18 mouse cellular contexts compared by ENCODE assay signal in the genomic region with DNA sequence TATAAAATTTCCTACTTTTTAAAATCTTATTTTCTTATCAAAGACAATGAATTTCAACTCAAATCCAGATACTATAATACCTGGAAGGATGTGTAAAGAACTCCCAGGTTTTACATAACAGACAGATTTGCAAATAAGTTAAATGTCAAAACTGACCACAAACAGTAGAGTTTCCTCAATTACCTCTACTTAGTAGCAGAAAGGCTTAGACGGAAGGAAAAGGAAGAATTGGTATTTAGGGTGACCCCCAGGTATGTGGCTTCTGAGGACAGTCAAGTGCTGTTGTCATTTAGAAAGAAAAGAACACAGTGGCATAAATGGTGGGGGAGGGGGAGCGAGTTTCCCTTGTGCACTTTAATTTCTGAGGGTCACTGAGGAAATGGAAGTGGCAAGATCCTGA.
"Had no signal": no experiment of that assay in that cellular context is flagged by ENCODE, and none has a peak within 500 bp of the region (broad histone marks: within the 10 kb centered on the region; RNA-seq: fewer than 3 reads in every experiment).

No protein-coding gene starts in this region.

- H3K4me1 ChIP-seq: liver, embryonic 15.5 days; midbrain, embryonic 12.5 days; neural tube, embryonic 13.5 days; neural tube, embryonic 15.5 days; stomach, embryonic 15.5 days had no signal

- H3K9me3 ChIP-seq: liver, embryonic 15.5 days; midbrain, embryonic 10.5 days; midbrain, embryonic 12.5 days; neural tube, embryonic 13.5 days; neural tube, embryonic 15.5 days; stomach, embryonic 15.5 days had no signal

- H3K36me3 ChIP-seq: liver, embryonic 15.5 days; midbrain, embryonic 10.5 days; stomach, embryonic 15.5 days had no signal

- H3K27me3 ChIP-seq: liver, embryonic 15.5 days; midbrain, embryonic 12.5 days; neural tube, embryonic 13.5 days; neural tube, embryonic 15.5 days; stomach, embryonic 15.5 days had no signal

- H3K4me2 ChIP-seq: liver, embryonic 15.5 days; lung, embryonic 14.5 days; midbrain, embryonic 12.5 days; neural tube, embryonic 13.5 days; neural tube, embryonic 15.5 days; stomach, embryonic 15.5 days had no signal

- H3K27ac ChIP-seq: liver, embryonic 15.5 days; midbrain, embryonic 10.5 days; midbrain, embryonic 12.5 days; neural tube, embryonic 13.5 days; neural tube, embryonic 15.5 days; stomach, postnatal 0 days had no signal

- H3K4me3 ChIP-seq: liver, embryonic 15.5 days; midbrain, embryonic 10.5 days; midbrain, embryonic 12.5 days; myocyte; neural tube, embryonic 13.5 days; neural tube, embryonic 15.5 days; stomach, embryonic 15.5 days had no signal

- ATAC-seq: midbrain, embryonic 16.5 days had no signal

- DNase-seq: lung, adult 18-20 months; lung, embryonic 14.5 days; lung, postnatal 10 days; lung, postnatal 4 days; midbrain, embryonic 14.5 days; right cerebral cortex, postnatal 14 days; thymus, adult 2 months; thymus, postnatal 25 days; thymus, postnatal 4 days had no signal

- H3K9ac ChIP-seq: liver, embryonic 15.5 days; lung, embryonic 14.5 days; midbrain, embryonic 12.5 days; neural tube, embryonic 13.5 days; neural tube, embryonic 15.5 days; stomach, embryonic 15.5 days had no signal
